Mouse (Mus musculus) brain, embryonic 14.5 days (tissue): ENCODE results near the gene Stx3.

Experiments used
- CTCF ChIP-seq: fragments of 200-500 bp; IDR thresholded peaks from 2 replicates; pipeline ENCODE4 v1.5.1; 2012; ENCODE audit warnings: inconsistent platforms, mild to moderate bottlenecking, moderate library complexity, borderline replicate concordance; ENCODE audit not compliant: insufficient read depth, insufficient read length; ENCODE audit errors: extremely low read depth
- POLR2A ChIP-seq: fragments of 200-500 bp; IDR thresholded peaks from 2 replicates; pipeline ENCODE4 v1.6.1; 2012; ENCODE audit warnings: mild to moderate bottlenecking, inconsistent platforms, borderline replicate concordance; ENCODE audit not compliant: poor library complexity, insufficient read depth, insufficient read length, severe bottlenecking; ENCODE audit errors: extremely low read depth

GRCm38 (mm10) chr19:11745680-11746079, 73.5 kb downstream of the Stx3 start:
- TF ChIP-seq CTCF (no peak), POLR2A (no peak)
